Mouse (Mus musculus) olfactory bulb, adult 2 months (tissue): ENCODE results near the gene Otop3. TPM values are rescaled to one million over a fixed set of nuclear protein-coding genes. Genes with fewer than 3 reads are reported as not detected.

Experiments
- H3K27ac ChIP-seq: fragments of 200-500 bp; 2 replicates; pipeline ENCODE4 v1.5.1; 2012; ENCODE audit warnings: low read depth, low read length; ENCODE audit not compliant: insufficient read depth
- H3K4me1 ChIP-seq: fragments of 200-500 bp; 2 replicates; pipeline ENCODE4 v1.6.1; 2012; ENCODE audit warnings: low read length; ENCODE audit not compliant: control insufficient read depth, insufficient read depth
- H3K4me3 ChIP-seq: fragments of 200-500 bp; 2 replicates; pipeline ENCODE4 v1.5.1; 2012; ENCODE audit warnings: mild to moderate bottlenecking, low read depth, low read length, moderate library complexity; ENCODE audit not compliant: insufficient read depth
- CTCF ChIP-seq: fragments of 200-500 bp; IDR thresholded peaks from 2 replicates; pipeline ENCODE4 v1.5.1; 2012; ENCODE audit warnings: low read depth, mild to moderate bottlenecking, low read length, moderate library complexity; ENCODE audit not compliant: insufficient read depth
- POLR2A ChIP-seq: fragments of 200-500 bp; IDR thresholded peaks from 2 replicates; pipeline ENCODE4 v1.6.1; 2012; ENCODE audit warnings: mild to moderate bottlenecking, low read depth, low read length, moderate library complexity; ENCODE audit not compliant: insufficient read depth
- WGBS: fragments of 180-500 bp; shearing (Covaris S2); methylation state at CpG from one replicate; pipeline ENCODE4 v1.1.7; 2018; 5-methylcytosine and 5-hydroxymethylcytosine counted together
- polyA plus RNA-seq: library from polyadenylated mRNA; stranded (reverse); fragments of >200 nt; gene quantifications from 2 replicates; pipeline ENCODE4 v1.2.4, GENCODE M21; 2012; ENCODE audit warnings: low replicate concordance; ENCODE audit not compliant: missing spikeins, insufficient read depth, insufficient read length

Otop3 gene
- polyA plus RNA-seq, 1 experiment: not detected

DNA sequence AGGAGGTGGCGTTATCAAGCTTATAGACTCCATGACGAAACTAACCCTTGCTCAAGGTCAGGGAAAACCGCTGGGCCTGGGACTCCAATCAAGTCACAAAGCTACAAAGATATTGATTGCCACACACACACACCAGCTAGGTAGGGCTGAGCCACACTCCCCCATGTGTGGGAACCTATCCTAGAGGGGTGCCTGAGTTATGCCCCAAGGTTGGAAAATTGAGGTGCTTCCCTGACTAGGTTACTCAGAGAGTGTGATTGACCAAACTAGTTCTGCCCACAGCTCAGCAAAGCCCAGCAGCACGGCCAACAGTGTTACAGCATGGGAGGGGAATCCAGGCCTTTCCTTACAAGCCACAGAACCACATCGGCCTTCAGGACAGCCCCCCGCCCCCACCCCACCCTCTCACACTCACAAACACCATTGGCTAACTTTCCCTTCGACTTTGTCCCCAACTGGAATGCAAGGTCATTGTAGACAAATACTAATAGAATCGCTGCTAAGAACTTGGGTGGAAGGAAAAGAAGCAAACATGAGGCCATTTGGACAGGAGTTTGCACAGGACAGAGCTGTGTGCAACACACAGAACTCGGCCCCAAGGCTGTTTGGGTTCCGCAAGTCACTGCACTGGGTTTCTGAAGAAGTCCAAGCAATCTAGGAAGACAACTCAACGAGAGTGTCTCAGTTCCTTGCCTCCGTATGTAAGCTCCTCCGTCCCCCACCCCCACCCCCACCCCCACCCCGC, 41.7 kb upstream of the Otop3 start:
- WGBS: 77% methylated on average over 14 of the region's 14 CpGs
- no peak for TF ChIP-seq CTCF
- TF ChIP-seq POLR2A: no peak
- peaks cover 25% of the 10 kb centered on the region for H3K4me1 ChIP-seq
- no peak overlapping the region for H3K27ac ChIP-seq
- H3K4me3 ChIP-seq: no peak overlapping the region

DNA sequence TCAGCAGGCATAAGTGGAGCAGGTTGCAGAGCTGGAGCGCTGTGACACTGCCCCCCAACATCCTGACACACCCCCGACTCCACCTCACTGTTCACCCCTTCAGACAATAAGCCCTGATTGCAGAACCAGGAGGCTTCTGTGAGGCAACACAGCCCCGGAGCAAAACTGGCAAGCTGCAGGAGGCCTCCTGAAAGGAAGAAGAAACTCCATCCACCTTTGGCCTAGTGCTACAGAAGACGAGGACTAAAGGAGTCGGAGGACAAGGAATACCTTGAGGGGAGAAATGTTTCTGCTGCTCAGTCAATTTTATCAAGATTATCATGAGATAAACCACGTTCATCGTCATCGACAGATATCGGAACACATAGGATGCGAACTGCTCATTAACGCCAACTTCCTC, 38.6 kb upstream of the Otop3 start:
- no peak for TF ChIP-seq POLR2A
- Histone ChIP-seq H3K4me3 (0 out of 2 replicates have a peak overlapping the region, but pooled peaks have one; percentile 55), H3K27ac (no peak overlapping the region), H3K4me1 (peaks cover 16% of the 10 kb centered on the region; the same call in 1 of the 2 replicates)
- 90% methylated on average over 11 of the region's 11 CpGs for WGBS

- 51% methylated on average over 21 of the region's 21 CpGs for WGBS
- peak overlapping the region; percentile 55 for H3K4me3 ChIP-seq
- TF ChIP-seq POLR2A: no peak
- no peak for TF ChIP-seq CTCF
- peak overlapping the region; percentile 1; the same call in 1 of the 2 replicates for H3K27ac ChIP-seq
- H3K4me1 ChIP-seq: peaks cover 16% of the 10 kb centered on the region; the same call in 1 of the 2 replicates
These were observed 37.9 kb upstream of the Otop3 start for GRCm38 (mm10) chr11:115296471-115297210.

- peak; percentile 31; the same call in 1 of the 2 replicates for TF ChIP-seq POLR2A
- TF ChIP-seq CTCF: peak; percentile 11; the same call in 1 of the 2 replicates
- Histone ChIP-seq H3K4me1 (peaks cover 13% of the 10 kb centered on the region; the same call in 1 of the 2 replicates), H3K27ac (peak within 1 kb of the TSS; percentile 1; the same call in 1 of the 2 replicates), H3K4me3 (peak within 1 kb of the TSS; percentile 55)
- under 1% methylated on average over 43 of the region's 44 CpGs for WGBS
These were observed 37.2 kb upstream of the Otop3 start, which contains the start of gene Fads6 for GRCm38 (mm10) chr11:115297214-115297826. Gene Fads6, minus strand, starts transcription at chr11:115297663.

DNA sequence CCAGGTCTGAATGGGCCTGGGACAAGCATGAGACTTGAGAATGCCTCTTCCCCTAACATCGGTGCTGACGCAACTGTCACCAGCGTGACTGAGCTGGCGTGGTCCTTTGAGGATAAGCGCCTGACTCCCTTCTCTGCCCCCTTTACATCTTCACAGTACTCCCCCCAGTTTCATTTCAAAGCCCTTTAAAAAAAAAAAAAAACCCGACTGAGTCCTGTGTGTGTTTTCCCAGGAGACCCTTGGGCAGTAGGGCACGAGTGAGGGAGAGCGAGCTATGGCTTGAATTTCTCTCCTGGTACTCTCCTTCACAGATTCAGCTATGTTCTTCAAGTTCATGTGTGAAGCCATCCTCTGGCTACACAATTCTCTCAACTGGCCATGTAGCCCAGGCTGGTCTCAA, 36.4 kb upstream of the Otop3 start:
- peak overlapping the region; percentile 7; the same call in 1 of the 2 replicates for H3K4me3 ChIP-seq
- WGBS: 78% methylated on average over 8 of the region's 8 CpGs

DNA sequence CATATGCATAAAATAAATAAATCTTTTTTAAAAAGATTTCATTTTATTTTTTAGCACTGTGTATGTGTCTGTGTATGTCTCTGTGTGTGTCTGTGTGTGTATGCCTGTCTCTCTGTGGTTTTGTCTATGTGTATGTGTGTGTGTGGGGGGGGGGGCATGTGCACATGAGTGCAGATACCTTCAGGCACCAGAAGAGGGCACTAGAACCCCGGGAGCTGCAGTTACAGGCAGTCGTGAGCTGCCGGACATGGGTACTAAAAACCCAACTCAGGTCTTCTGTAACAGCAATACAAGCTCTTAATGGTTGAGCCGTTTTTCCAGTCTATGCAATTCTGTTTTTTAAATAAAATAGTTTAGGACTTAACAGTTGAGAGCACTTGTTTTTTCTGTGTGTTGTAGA, 33.8 kb upstream of the Otop3 start:
- TF ChIP-seq CTCF (no peak), POLR2A (no peak)
- 78% methylated on average over 4 of the region's 4 CpGs for WGBS
- Histone ChIP-seq H3K4me3 (no peak overlapping the region), H3K27ac (no peak overlapping the region), H3K4me1 (peaks cover 10% of the 10 kb centered on the region; the same call in 1 of the 2 replicates)

More for the DNA sequence above, 36.4 kb upstream of the Otop3 start:
- H3K27ac ChIP-seq: no peak overlapping the region
- TF ChIP-seq POLR2A: no peak
- no peak for TF ChIP-seq CTCF
- peaks cover 10% of the 10 kb centered on the region; the same call in 1 of the 2 replicates for H3K4me1 ChIP-seq

DNA sequence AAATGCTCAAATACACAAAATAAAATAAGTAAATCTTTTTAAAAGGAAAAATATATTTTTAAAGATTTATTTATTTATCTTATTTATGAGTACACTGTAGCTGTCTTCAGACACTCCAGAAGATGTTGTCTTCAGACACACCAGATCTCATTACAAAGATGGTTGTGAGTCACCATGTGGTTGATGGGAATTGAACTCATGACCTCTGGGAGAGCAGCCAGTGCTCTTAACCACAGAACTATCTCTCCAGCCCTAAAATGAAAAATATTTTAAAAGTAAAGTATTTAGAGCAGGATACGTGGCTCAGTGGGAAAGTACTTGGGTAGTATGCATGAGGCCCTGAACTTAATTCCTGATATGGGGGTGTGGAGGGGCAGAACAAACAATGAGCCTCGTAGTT, 33.2 kb upstream of the Otop3 start:
- Histone ChIP-seq H3K4me1 (peaks cover 8% of the 10 kb centered on the region; the same call in 1 of the 2 replicates), H3K27ac (no peak overlapping the region), H3K4me3 (no peak overlapping the region)
- TF ChIP-seq CTCF: no peak
- TF ChIP-seq POLR2A: no peak
- 88% methylated on average over 2 of the region's 2 CpGs for WGBS

GRCm38 (mm10) chr11:115303167-115303566, 31.4 kb upstream of the Otop3 start:
- WGBS: 81% methylated on average over 8 of the region's 8 CpGs
- H3K4me1 ChIP-seq: peaks cover 6% of the 10 kb centered on the region; the same call in 1 of the 2 replicates
- no peak overlapping the region for H3K4me3 ChIP-seq
- TF ChIP-seq POLR2A: no peak
- no peak for TF ChIP-seq CTCF
- no peak overlapping the region for H3K27ac ChIP-seq

DNA sequence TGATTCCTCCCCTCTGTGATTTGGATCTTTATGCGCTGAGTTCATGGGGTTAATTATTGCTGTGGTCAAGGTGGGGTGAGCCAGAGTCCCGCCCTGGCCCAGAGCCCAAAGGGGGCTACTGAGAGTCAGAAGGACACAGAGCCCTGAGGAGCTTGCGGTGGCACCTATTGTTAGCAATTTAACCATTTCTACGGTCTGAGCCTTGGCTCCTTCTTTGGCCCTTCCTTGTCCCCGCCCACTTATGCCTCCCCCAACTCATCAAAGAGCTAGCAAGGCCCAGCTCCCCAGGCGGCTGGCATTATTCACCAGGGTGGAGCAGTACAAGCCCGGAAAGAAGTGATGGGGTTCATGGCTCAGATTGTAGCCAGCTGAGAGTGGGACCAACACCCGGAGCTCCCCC, 27.7 kb upstream of the Otop3 start, which contains the start of gene Otop2:
Otop2 (plus strand) TSS at position 301 of the 400 bp plus-strand sequence.
- TF ChIP-seq CTCF (no peak), POLR2A (no peak)
- peaks cover 6% of the 10 kb centered on the region; the same call in 1 of the 2 replicates for H3K4me1 ChIP-seq
- 41% methylated on average over 8 of the region's 8 CpGs for WGBS

More for the DNA sequence above, 27.7 kb upstream of the Otop3 start, which contains the start of gene Otop2:
- Histone ChIP-seq H3K27ac (no peak within 1 kb of the TSS), H3K4me3 (no peak within 1 kb of the TSS)
